Mouse (Mus musculus) urinary bladder, postnatal 4 days (tissue): ENCODE results near the gene Zcchc7.
"Not testable (repeated sequence)": the region's sequence is repeated elsewhere in the genome, so short reads cannot be mapped to it uniquely, and the experiment has no call there.

Experiments
- DNase-seq, 2 experiments: peaks; one replicate each; pipeline ENCODE4 v3.0.0; 2021 to 2022; ENCODE audit warnings: low spot score in 2 of 2

The Zcchc7 gene

DNA sequence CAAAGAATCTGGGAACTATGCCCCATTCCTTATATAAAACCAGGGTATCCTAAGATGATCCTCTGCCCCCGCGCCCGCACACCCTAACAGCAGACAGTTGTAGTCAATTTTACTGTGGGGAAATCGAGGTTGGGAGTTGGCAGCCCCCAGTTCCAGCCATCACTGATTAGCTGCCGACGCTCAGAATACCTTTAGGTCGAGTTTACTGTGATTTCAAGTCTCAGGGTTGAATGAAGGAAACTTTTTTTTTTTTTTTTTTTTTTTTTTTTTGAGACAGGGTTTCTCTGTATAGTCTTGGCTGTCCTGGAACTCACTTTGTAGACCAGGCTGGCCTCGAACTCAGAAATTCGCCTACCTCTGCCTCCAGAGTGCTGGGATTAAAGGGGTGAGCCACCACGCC, 1.5 kb downstream of the Zcchc7 start:
- DNase-seq: not testable (repeated sequence)

DNA sequence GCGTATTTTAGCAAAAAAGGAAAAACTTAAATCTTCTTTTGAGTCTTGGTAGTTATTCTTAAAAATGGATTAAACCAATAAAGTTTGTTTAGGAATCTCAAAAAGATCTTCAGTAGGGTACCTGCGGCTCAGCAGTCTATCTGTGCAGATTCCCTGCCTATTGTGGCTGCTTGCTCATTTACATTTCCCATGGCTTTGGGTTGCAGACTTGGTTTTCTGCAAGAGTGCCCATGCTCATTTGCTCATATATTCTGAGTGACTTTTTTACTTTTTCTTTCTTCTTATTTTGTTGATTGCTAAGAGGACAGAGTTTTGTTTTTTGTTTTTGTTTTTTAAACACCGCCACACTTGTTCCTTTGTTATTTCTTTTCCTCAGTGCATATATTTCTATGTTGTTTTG, 19.2 kb downstream of the Zcchc7 start:
- DNase-seq: no peak

DNA sequence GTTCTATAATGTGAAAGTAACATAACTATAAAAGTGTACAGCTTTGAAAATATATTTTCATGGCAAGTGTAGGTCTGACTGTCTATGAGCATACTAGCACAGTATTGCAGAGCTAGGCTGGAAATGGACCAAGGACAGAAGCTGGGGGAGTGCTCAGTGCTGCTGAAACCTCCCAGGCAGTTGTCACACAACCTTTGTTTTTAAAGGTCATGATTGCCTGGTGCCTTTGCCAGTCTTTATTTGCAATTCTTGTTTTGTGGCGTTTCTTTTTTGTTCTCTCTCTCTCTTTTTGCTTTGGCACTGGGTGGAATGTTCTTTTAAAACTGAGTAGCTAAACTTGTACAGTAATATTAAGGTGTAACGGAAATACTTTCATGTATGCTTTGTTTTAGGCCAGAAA, 21.0 kb downstream of the Zcchc7 start:
- no peak for DNase-seq

DNA sequence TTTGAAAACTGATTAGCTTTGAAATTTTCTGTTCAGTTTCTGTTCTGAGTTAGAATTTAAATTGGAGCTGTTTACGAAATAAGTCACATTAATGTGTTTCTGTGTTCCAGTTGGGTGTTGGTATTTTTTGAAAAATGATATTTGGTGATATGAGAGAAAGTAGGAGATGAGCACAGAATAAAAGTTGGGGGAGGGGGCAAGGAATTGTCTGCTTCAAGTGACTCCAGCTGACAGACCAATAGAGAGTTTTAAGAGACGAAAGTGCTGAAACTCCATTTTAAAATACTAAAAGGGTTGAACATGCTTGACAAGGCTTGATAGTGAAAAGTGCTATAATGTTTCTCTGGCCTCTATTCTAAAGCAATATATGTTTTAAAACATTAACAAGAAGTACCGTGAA, 21.4 kb downstream of the Zcchc7 start:
- DNase-seq: no peak

DNA sequence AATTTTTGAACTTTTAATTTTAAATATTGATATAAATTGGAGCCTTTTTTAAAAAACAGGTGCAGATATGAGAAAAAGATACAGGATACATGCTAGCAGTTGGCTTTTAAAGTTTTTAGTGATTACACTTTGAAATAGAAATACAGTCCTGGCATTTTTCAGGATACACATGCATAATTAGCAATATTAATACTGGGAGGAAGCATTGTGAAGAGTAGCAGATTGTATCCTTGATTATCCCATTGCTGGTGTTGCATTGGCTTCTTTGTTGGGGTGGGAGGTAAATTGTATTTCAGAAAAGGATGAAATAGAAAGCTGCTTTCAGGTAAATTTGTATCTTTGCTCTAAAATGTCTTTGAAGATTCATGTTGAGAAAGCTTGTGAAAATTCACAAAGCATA, 22.0 kb downstream of the Zcchc7 start:
- no peak for DNase-seq

DNA sequence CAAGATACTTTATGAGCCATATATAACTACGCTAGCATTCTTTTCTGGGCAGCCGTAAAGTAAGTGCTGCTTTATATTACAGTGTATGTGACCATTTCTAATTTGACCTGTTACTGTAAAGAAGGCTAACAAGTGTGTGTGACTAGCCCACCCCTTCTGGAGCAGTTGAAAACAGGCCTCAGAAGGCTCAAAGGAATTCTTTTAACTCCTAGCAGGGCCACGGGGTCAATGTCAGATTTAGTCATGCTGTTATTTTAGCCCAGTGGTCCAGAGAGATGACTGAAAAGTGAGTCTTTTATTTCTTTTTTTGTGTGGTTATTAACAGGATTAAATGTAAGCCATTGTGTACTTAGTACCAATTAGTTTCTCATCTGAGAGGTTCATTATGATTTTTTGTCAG, 22.6 kb downstream of the Zcchc7 start:
- DNase-seq: no peak

DNA sequence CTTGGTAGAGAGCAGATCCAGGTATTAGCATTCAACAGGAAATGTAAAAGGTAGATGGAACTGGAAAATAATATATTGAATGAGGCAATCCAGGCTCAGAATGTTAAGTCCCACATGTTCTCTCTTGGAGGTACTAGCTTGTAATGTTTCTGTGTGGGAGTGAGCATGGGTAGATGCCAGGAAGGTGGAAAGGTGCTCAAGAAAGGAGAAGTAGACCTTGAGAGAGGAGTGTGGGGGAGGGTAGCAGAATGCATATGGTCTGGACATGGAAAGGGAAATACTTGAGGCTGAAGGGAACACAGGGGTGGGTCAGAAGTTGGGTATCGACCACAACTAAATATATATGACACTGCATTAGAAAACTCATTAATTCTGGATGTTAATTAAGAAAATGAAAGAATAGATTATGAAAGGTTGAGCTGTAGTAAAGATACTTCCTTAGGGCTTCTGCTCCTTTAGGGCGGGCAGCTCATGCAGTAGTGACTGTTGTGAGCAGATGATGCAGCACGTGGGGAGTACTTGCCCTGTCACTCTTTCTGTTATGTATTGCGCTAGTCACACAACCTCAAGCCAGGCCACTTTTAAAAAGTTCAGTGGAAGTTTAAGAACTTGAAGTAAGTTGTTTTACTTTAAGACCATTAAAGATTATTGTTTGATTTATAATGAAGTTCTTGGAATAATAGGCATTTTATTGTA, 24.9 kb downstream of the Zcchc7 start:
- no peak for DNase-seq

DNA sequence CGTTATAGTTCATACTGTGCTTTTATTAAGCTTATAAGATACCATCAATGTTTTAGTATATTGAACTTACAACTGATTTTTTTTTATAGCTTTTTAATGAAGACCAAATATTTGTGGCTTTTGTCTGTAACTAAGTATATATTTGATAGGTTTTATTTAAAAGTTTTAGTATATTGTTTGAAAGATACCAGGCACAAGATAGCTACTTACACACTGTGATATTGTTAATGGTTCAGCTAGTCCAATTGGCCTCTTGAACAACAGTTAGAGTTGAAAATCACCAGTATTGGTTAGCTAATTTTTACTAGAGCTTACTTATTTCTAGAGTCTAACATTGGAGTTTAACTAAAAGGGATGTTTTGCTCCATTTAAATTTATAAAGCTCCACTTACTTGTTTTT, 25.8 kb downstream of the Zcchc7 start:
- DNase-seq: no peak

DNA sequence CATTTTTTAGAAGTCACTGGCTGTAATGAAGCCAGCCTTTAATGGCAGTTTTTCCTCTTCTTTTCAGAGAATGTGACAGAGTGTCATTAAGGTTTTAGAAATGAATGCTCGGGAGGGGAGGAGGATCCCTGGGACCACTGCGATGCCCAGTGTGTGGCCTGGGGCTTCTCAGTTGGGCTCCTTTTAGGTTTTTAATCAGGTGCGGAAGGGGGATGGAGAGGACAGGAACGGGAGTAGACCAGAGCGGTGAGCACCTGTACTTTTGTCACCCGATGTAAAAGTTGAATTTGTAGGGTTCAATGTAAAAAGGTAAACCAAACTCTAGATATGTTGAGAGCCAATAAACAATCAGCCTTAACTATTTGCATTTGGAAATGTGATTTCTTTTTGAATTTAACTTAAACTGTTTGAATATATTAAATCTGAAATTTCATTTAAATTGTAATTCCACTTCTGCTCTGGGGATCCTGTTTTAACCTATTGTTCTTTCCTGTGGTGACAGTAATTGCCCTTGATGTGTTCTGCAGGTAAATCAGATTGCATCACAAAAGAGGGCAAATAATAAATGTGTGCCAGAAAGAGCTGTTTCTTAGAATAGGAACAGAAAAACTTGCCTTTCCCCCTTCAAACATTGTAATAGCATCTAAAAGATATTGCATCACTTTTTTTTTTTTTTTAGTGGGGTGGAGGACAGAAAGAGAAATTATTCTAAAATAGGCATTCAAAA, 28.1 kb downstream of the Zcchc7 start:
- DNase-seq: no peak

DNA sequence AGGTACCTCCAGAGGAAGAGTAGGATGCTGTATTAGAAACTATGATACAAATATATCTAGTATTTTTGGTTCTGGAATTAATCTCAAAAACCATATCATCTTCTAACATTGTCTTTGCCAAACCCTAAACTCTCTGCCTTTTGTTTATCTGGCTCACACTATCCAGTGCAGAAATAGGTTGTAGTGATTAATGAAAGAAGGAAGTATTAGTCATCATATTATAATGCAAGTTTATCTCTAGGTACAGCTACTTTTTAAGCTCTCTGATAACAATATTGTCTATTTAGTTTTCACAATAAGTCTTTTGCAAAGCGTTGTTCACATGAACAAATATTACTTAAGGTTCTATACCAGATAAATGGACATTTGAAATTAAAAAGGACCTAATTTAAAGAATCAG, 57.2 kb downstream of the Zcchc7 start:
- DNase-seq: no peak

DNA sequence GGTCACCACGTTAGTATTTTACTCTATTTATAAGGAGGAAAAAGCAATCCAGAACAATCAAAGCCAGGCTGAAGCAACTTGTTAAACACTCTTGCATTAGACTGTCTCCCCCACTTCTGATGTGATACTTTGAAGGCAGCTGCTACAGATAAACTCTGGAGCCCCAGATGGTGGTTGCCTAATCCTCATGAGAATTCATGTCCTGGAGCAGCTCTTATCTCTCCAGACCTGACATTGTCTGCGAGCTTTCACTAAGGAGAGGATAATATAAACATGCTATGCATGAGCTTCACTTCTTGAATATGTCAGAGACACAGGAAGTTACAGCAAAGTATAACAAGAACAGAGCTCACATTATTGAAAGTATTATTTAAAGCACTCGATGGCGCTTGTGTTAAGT, 58.1 kb downstream of the Zcchc7 start:
- DNase-seq: no peak

DNA sequence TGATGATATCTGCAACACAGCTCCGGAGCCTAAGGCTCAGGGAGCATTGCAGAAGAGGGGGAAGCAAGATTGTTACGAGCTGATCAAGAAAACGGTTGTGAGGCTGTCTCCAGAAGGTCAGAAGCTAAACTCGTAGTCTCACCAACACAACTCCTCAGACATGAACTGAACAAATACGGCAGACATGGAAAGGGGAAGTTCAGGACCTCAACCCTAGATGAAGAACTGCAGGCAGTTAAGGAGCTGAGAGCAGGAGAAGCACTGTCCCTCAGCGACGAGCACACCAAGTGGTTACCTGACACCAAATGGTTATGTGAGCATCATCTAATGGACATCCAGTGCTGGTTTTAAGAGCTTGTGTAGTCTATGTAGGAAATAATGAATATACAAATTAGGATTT, 60.9 kb downstream of the Zcchc7 start:
- DNase-seq: no peak

DNA sequence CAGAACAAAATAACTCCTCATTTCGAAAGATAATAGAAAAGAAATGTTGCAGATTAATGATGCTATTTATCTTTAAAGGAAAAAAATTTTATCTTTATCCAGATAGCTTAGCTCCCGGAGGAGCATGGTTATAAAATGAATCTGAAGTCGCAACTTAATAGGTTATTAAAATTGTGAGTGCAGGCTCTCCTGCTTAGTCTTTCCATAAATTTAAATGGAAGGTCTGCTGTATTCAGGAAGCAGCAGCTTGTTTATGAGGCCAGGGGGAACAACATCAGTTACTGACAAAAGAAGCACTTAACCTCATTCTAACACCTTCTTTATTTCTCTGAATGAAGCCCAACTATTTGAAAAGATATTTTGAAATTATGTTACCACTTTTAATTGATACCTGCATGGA, 74.9 kb downstream of the Zcchc7 start:
- DNase-seq: no peak

DNA sequence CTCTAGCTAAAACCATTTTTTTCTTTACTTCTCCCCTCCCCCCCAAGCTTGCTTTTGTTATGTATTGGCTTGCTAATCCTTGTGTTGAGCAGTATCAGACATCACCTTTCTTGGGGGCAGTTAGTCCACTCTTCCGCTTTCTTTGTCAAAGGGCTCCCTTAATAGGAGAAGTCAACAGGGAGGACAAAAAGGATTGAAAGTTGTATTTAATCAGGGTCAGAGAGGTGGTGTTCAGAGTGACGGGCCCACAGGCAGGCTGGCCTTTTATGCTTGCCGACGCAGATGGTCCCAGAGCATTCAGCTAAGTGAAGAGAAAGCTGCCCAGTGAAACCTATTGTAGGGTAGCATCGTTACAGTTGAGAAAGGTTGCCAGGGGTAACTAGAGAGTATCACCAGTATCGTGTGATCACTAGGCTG, 96.2 kb downstream of the Zcchc7 start:
- DNase-seq: no peak

DNA sequence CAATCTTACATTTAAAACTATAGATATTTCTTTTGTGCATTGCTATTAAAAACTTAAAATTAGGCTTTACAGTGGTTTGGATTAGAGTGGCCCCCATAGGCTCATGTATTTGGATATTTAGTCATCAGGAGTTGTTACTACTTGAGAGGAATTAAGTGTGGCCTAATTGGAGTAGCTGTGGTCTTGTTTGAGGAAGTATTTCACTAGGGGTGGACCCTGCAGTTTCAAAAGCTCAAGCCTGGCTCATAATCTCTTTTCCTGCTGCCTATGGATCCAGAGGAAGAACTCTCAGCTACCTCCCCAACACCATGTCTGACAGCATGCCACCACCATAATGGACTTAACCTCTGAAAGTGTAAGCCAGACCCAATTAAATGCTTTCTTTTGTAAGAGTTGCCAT, 115.9 kb downstream of the Zcchc7 start:
- no peak for DNase-seq

DNA sequence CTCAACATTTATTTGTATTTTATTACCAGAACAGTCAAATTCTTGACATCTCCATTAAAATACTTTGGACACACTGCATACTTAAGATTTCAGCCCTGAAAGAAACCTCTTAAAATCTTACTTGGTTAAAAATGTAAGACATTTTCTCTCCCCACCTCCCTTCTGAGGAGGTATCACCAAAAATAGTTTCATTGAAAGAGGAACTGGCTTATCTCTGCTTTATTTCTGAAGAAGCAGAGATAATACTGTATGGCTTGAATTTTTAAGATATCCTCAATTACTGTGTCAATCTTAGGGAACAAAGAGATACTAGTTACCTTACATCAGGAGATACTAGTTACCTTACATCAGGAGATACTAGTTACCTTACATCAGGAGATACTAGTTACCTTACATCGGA, 116.4 kb downstream of the Zcchc7 start:
- DNase-seq: no peak

DNA sequence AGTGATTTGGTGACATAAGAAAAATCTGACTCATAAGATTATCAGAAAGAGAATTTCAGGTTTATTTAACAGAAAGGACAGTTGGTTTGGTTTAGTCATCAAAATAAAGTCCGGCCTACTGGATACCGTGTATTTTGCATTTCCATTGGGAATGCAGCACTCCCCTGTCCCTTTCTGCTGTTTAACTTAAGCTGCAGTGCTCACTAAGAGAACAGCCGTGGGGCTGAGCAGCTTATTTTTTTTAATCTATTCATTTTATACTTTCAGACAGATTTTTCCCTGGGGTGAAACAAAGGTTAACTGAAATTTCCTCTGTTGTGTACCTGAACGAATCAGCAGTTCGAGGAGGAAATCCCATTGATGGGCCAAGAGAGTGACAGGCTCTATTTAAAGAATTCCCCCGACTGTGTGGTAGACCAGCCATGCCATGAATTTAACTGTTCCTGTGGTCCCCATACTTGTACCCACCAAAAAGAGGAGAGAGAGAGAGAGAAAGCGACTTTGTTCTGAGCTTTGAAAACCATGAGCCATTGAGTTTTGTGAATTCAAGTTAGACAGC, 124.5 kb downstream of the Zcchc7 start:
- DNase-seq: no peak

DNA sequence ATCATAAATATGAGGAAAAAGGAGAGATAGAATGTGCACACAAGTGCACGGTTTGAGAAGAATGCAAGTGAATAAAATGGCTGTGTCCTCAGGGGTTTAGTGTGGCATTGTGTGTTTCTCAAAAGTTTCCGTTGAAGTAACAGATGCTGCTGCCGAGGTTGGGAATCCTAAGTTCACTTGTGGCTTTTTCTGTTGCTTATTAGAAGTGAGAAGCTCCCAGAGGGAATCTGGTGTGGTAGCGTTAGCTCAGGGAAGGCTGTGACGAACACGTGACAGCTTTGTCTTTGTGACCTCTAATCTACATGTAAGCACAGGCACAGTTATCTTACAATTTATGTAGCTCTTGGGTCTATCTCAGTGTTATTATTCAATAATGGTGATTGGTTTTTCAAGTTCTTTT, 130.5 kb downstream of the Zcchc7 start:
- no peak for DNase-seq

DNA sequence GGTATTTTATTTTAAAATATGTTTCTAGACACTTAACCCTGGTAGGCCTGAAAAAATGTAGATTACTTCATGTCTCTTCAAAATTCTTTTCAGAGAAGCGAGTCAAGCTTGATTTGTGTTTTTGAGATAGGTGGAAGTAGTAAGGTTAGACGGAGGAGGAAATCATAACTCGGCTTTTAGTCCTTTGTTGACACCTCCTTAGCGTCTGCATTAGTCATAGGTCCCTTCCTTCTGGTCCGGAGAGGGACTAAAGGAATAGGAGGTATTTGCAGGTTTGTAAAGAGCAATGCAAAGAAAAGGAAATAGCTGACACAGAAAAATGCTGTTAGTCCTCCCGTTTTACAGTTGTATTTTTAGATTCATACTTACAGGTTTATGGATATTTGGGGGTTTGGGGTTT, 135.7 kb downstream of the Zcchc7 start:
- DNase-seq: no peak

DNA sequence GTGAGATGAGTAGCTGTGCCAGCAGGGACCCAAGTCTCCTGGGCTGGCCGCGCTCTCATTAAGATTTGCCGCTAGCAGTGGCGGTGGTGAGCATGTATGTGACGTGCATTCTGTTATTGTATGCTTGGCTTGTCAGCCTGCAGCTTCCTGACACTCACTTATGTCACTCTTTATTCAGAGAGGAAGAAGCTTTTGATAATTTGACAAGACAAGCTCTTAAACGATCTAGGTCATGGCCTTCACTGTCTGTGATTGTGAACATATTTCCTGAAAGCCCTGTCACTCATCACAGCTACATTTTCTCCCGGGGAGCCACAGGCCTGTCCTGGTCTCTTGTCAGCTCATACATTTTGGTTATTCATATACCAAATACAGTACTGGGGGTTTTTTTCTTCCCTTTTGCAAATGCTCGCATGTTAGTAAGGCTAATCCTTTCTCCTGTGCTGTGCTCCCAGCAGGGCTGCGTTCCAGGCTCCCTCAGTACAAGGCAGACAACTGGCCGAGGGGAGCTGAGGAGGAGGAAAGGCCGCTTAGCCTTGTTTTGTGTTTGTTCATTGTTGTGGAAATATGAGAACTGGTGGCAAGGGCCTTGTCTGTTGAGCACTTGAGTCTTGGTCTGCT, 150.1 kb downstream of the Zcchc7 start:
- no peak for DNase-seq

DNA sequence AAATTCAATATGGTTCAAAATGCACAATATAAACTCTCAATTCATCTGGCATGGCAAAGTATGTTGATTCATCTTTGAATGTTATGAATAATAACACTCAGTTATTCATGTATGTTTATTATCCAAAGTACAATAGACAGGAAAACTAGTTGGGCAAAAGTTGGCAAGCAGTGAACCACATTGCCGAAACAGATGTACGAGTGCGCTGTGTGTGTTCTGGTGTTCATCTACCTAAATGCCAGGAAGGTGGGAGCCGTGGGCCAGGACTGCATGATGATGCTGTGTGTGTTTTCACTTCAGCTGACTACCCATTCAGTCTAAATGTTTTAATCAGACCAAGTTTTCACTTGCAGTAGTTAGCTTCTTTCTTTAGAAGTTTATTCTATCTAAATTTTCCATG, 150.7 kb downstream of the Zcchc7 start:
- DNase-seq: no peak

DNA sequence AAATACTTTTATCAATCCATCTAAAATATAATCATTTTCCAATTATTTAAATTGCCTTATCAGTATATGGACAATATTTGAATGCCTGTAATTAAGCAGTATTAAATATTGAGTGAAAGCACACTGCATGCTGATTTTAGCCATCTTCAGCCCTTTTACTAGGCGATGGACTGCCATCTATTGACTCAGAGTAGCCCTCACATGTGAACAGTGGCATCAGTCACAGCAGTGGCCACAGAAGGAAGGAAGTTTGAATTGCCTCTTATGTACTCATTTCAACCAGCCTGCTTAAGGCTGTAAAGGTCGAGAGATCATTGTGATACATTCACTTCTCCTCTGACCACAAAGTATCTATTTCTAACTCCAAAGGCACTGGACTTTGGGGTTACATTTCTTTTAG, 154.4 kb downstream of the Zcchc7 start:
- DNase-seq: no peak

DNA sequence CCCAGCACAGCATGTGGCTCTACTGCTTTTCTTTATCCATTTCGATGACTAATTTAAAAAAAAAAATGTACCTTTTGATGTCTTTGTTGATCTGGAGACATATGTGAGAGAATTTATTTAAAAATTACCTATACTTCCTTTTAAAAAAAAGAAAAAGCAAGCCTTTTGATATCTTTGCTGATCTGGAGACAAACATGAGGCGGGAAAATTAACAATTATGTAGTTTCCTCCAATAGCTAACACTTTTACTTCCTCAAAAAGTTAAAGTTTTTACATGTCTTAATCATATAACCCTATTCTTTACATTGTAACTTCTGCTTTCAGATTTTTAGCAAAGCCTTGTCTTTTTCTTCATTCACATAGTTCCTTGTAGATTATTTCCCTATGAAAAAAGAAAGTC, 155.2 kb downstream of the Zcchc7 start:
- DNase-seq: no peak
